8 mouse cellular contexts compared by ENCODE assay signal in genomic region chr9:108342301-108342831, GRCm38 (mm10). TPM values are rescaled to one million over a fixed set of nuclear protein-coding genes. Genes with fewer than 3 reads are reported as not detected.
A peak's percentile ranks its signal among the peaks of the same experiment; 100 is the strongest.
DNase-seq lines count a peak whose midpoint lies in the region; ATAC-seq and TF ChIP-seq lines count a peak whose summit lies in the region.

No protein-coding gene starts in this region.

- H3K27me3 ChIP-seq in kidney, embryonic 14.5 days (ENCODE audit: control insufficient read depth, insufficient read depth, low read length), result no peaks in the 10 kb centered on the region

- no peak overlapping the region for H3K4me2 ChIP-seq in kidney, embryonic 14.5 days (replicated peaks; ENCODE audit: low read depth, low read length)

- no peak for DNase-seq in gastrocnemius, adult 2 months
- no peak for DNase-seq in gastrocnemius, postnatal 25 days
- peak; percentile 30 for DNase-seq in MN1 (ENCODE audit: low spot score)
- no peak for DNase-seq in urinary bladder, postnatal 10 days (ENCODE audit: low spot score)
- DNase-seq in retina, embryonic 14.5 days (ENCODE audit: low spot score), result no peak
- no peak for DNase-seq in cerebellum, postnatal 14 days

- no peak for TF ChIP-seq CTCF in gastrocnemius, adult 2 months (IDR thresholded peaks at IDR 0.05)

- H3K36me3 ChIP-seq in kidney, embryonic 14.5 days (ENCODE audit: control insufficient read depth, insufficient read depth, low read length), result peaks cover 5% of the 10 kb centered on the region; the same call in 1 of the 2 replicates
- H3K36me3 ChIP-seq in macrophage (ENCODE audit: inconsistent target), result no peaks in the 10 kb centered on the region

- peaks cover 19% of the 10 kb centered on the region for H3K79me2 ChIP-seq in macrophage (ENCODE audit: inconsistent target)

- ATAC-seq in kidney, embryonic 14.5 days (ENCODE audit: low FRiP score, low TSS enrichment), result no peak

- H3K4me3 ChIP-seq in gastrocnemius, adult 2 months, result no peak overlapping the region
- H3K4me3 ChIP-seq in kidney, embryonic 14.5 days (ENCODE audit: low read length), result no peak overlapping the region
- no peak overlapping the region for H3K4me3 ChIP-seq in macrophage (ENCODE audit: inconsistent target)

- H3K9ac ChIP-seq in kidney, embryonic 14.5 days (ENCODE audit: low read depth, low read length), result no peak overlapping the region

- peaks cover 18% of the 10 kb centered on the region for H3K4me1 ChIP-seq in kidney, embryonic 14.5 days (ENCODE audit: control insufficient read depth, insufficient read depth, low read length)

- intact Hi-C loops in gastrocnemius, adult 2 months (cut with DNase I), result no loop called here

- peak overlapping the region; percentile 96 for H3K27ac ChIP-seq in gastrocnemius, adult 2 months
- peak overlapping the region; percentile 17; the same call in 1 of the 2 replicates for H3K27ac ChIP-seq in kidney, embryonic 14.5 days (ENCODE audit: low read depth, low read length)
- peak overlapping the region; percentile 98 for H3K27ac ChIP-seq in macrophage

- WGBS in kidney, embryonic 14.5 days, result 33% methylated on average over 5 of the region's 5 CpGs
- WGBS in macrophage (ENCODE audit: missing documents), result 3% methylated on average over 5 of the region's 5 CpGs

- no peaks in the 10 kb centered on the region for H3K9me3 ChIP-seq in kidney, embryonic 14.5 days (ENCODE audit: control insufficient read depth, low read length)

RNA-seq across cellular contexts. Expression of gene Gpx1, which starts 3.7 kb away (rescaled TPM):
- 10 to 100 TPM; 54.9 to 69.4 TPM for total RNA-seq in gastrocnemius, adult 2 months (2021)
- 10 to 100 TPM; 74.4 to 92.9 TPM for total RNA-seq in gastrocnemius, postnatal 25 days (2021)
- polyA plus RNA-seq in kidney, embryonic 14.5 days (2014; fragmentation: Nextera tagmentation; extraction: Ambion mirVana), result 654 and 725 TPM in 2 replicates
- 100 to 1,000 TPM in 7 of 26 experiments, 10 to 100 TPM in 19; 27.3 to 289 (median 62.9) TPM for total RNA-seq in macrophage (2018; cell fraction: chromatin; rRNA removed)
- total RNA-seq in macrophage (2018; cell fraction: cytosol; rRNA removed), result 1,000 to 10,000 TPM in 17 of 26 experiments, 100 to 1,000 TPM in 9; 803 to 2,239 (median 1,314) TPM
- 100 to 1,000 TPM; 143 to 499 (median 274) TPM for total RNA-seq in macrophage (2018; cell fraction: nucleus; rRNA removed)
- polyA plus RNA-seq in macrophage (2018), result 944 to 2,094 TPM (median 1,300 TPM) in 3 replicates

RNA-seq across cellular contexts. Expression of gene Usp4, which starts 5.3 kb away (rescaled TPM):
- total RNA-seq in gastrocnemius, adult 2 months (2021), result 10 to 100 TPM; 68.7 to 74.6 TPM
- 10 to 100 TPM; 61.7 to 64.9 TPM for total RNA-seq in gastrocnemius, postnatal 25 days (2021)
- 62.1 and 114 TPM in 2 replicates for polyA plus RNA-seq in kidney, embryonic 14.5 days (2014; fragmentation: Nextera tagmentation; extraction: Ambion mirVana)
- total RNA-seq in macrophage (2018; cell fraction: chromatin; rRNA removed), result 100 to 1,000 TPM; 136 to 374 (median 252) TPM
- total RNA-seq in macrophage (2018; cell fraction: cytosol; rRNA removed), result 10 to 100 TPM; 53.2 to 84.9 (median 72.0) TPM
- total RNA-seq in macrophage (2018; cell fraction: nucleus; rRNA removed), result 100 to 1,000 TPM in 24 of 26 experiments, 10 to 100 TPM in 2; 89.6 to 199 (median 148) TPM
- 60.3 to 67.5 TPM (median 67.2 TPM) in 3 replicates for polyA plus RNA-seq in macrophage (2018)

RNA-seq across cellular contexts. Expression of gene Tcta, which starts 36.4 kb away (rescaled TPM):
- total RNA-seq in gastrocnemius, adult 2 months (2021), result 10 to 100 TPM; 27.0 to 35.1 TPM
- 10 to 100 TPM; 25.0 to 30.8 TPM for total RNA-seq in gastrocnemius, postnatal 25 days (2021)
- polyA plus RNA-seq in kidney, embryonic 14.5 days (2014; fragmentation: Nextera tagmentation; extraction: Ambion mirVana), result 26.6 and 27.8 TPM in 2 replicates
- 10 to 100 TPM in 7 of 26 experiments, 1 to 10 TPM in 19; 1.3 to 15.5 (median 5.4) TPM for total RNA-seq in macrophage (2018; cell fraction: chromatin; rRNA removed)
- 10 to 100 TPM in 19 of 26 experiments, 1 to 10 TPM in 7; 5.3 to 25.4 (median 17.1) TPM for total RNA-seq in macrophage (2018; cell fraction: cytosol; rRNA removed)
- 10 to 100 TPM in 13 of 26 experiments, 1 to 10 TPM in 13; 2.6 to 30.5 (median 10.4) TPM for total RNA-seq in macrophage (2018; cell fraction: nucleus; rRNA removed)
- 7.0 to 22.0 TPM (median 13.1 TPM) in 3 replicates for polyA plus RNA-seq in macrophage (2018)

RNA-seq across cellular contexts. Expression of gene Rhoa, which starts 36.4 kb away (rescaled TPM):
- total RNA-seq in gastrocnemius, adult 2 months (2021), result 100 to 1,000 TPM in 1 of 2 experiments, 10 to 100 TPM in 1; 95.0 to 122 TPM
- total RNA-seq in gastrocnemius, postnatal 25 days (2021), result 100 to 1,000 TPM; 104 to 120 TPM
- 317 and 358 TPM in 2 replicates for polyA plus RNA-seq in kidney, embryonic 14.5 days (2014; fragmentation: Nextera tagmentation; extraction: Ambion mirVana)
- total RNA-seq in macrophage (2018; cell fraction: chromatin; rRNA removed), result 100 to 1,000 TPM in 13 of 26 experiments, 10 to 100 TPM in 13; 77.4 to 166 (median 100) TPM
- total RNA-seq in macrophage (2018; cell fraction: cytosol; rRNA removed), result 100 to 1,000 TPM; 351 to 428 (median 397) TPM
- total RNA-seq in macrophage (2018; cell fraction: nucleus; rRNA removed), result 100 to 1,000 TPM; 142 to 338 (median 218) TPM
- 409 to 646 TPM (median 437 TPM) in 3 replicates for polyA plus RNA-seq in macrophage (2018)

RNA-seq across cellular contexts. Expression of gene Amt, which starts 45.7 kb away (rescaled TPM):
- total RNA-seq in gastrocnemius, adult 2 months (2021), result 1 to 10 TPM; 1.0 to 1.4 TPM
- 1 to 10 TPM; 1.6 to 1.8 TPM for total RNA-seq in gastrocnemius, postnatal 25 days (2021)
- polyA plus RNA-seq in kidney, embryonic 14.5 days (2014; fragmentation: Nextera tagmentation; extraction: Ambion mirVana), result 30.8 and 35.1 TPM in 2 replicates
- total RNA-seq in macrophage (2018; cell fraction: chromatin; rRNA removed), result 10 to 100 TPM in 4 of 26 experiments, 1 to 10 TPM in 20, under 1 TPM in 1, not detected in 1; 0.46 to 14.4 (median 5.6) TPM
- total RNA-seq in macrophage (2018; cell fraction: cytosol; rRNA removed), result under 1 TPM in 13 of 26 experiments, not detected in 13; 0.07 to 0.77 (median 0.19) TPM
- 1 to 10 TPM in 19 of 26 experiments, under 1 TPM in 5, not detected in 2; 0.18 to 6.7 (median 2.4) TPM for total RNA-seq in macrophage (2018; cell fraction: nucleus; rRNA removed)
- polyA plus RNA-seq in macrophage (2018), result 0.67 to 1.3 TPM (median 0.96 TPM) in 3 replicates

Comparison
In these comparisons a context has a peak if more than half of its experiments do, and no peak if none do; other contexts are left out.
1. H3K27ac ChIP-seq: peak in every context shown above with its lines; median percentile 98 in macrophage; 96 in gastrocnemius, adult 2 months; 17 in kidney, embryonic 14.5 days.